Mouse (Mus musculus): ENCODE measurements at regions not wholly inside any gene's neighbourhood (a gene's known extent, or its start where the extent isn't known, plus 50 kb on each side); places are given as distances from the start of the nearest gene placed in this dataset.

DNA sequence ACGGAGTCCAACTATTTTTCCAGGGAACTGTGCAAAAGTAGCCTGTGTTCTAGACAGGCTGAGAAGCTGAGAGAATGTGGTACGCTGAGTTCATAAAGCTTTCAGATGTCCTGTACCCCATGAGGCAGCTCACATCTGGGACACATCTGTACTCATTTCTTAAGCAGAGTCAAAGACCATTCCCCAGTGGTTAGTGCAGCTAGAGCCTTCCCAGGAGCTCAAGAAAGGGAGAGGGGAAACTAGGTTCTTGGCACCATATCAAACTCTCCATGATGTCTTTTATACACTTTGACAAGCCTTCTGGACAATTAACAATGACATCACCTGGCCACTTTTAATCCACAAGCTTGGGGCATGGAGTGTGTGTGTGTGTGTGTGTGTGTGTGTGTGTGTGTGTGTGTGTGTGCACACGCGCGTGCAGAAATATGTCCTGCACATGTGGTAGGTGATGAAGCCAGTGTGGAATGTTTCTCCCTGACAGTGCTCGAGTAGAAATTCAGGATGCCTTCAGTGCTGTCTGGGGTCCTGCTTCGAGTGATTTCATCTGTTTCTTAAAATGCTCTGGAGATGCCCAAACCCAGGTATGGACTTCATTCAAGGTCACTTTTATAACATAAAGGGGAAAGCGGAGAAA is 121.1 kb upstream of the Dock1 start:
- TF ChIP-seq POLR2A (IDR thresholded peaks at IDR 0.05; ENCODE audit: control insufficient read depth, low read depth, low read length) (no peak), CTCF (IDR thresholded peaks at IDR 0.05; ENCODE audit: control insufficient read depth, insufficient read depth, insufficient replicate concordance, low read depth, low read length) (no peak)

Data from testis, adult 2 months (tissue).